Mouse (Mus musculus): ENCODE measurements at regions not wholly inside any gene's neighbourhood (a gene's known extent, or its start where the extent isn't known, plus 50 kb on each side); places are given as distances from the start of the nearest gene placed in this dataset.

GRCm38 (mm10) chr2:128298996-128299395, 173.2 kb downstream of the Bcl2l11 start:
- no peak for DNase-seq (ENCODE audit: extremely low read depth, insufficient read length, low spot score)

DNA sequence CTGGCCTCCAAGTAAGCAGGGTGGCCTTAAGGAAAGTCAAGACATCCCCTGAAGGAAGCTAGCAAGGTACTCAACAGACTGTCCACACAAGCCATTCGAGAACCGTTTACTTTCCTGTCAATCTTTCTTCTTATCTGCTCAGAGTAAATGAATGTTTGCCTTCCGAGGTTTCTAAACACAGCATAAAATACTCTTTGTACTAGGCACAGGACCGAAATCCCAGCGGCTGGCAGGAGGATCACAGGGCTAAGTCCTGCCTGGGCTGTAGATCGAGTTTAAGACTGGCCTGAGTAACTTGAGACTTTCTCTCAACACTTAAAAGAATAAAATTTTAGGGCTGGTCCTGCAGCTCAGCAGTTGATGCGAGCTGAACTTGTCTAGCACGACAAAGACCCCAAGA, 175.9 kb downstream of the Bcl2l11 start:
- no peak for DNase-seq (ENCODE audit: extremely low read depth, insufficient read length, low spot score)

GRCm38 (mm10) chr2:128304063-128304712, 178.3 kb downstream of the Bcl2l11 start:
- DNase-seq (ENCODE audit: extremely low read depth, insufficient read length, low spot score) = no peak

DNA sequence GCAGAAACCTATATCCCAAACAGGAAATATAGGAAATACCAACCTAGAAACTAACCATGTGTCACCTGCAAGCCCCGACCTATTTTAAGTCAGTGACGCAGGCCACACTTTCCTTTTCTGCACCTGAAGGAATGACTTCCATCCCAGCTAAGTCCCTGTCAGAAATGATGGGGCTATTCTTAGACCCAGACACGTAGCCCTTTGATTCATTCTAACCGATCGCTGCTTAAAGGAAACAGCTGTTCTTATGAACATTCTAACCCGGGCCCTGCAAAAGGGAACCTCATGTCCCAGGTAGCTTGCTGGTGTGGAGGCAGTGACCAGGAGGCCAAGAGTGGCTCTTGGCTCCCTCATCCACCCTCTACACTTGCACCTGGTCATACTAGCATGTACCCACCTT, 180.9 kb downstream of the Bcl2l11 start:
- no peak for DNase-seq (ENCODE audit: extremely low read depth, insufficient read length, low spot score)

DNA sequence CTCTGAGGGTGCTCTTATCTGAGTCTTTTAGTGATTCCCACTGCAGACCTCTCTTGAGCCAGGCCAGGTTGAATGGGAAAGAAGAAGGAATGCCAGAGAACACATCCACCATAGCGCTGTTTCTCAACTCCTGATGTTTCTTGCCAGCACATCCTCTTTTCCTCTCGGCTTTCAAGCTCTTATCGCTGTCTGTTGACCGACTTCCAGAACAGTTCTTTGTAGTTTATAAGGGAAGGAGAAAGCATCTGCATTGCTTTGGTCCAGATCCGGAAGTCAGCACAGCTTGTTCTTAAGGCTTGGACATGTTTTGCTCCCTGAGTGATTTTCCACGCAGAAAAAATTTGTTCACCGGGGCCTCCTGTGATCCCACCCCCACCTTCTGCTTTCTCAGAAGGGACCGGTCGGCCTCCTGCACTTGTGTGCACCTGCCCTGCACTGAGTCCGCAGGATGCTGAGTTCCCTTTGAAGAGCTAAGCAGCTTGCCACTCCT, 183.7 kb downstream of the Bcl2l11 start:
- peak; percentile 46 for DNase-seq (ENCODE audit: extremely low read depth, insufficient read length, low spot score)

DNA sequence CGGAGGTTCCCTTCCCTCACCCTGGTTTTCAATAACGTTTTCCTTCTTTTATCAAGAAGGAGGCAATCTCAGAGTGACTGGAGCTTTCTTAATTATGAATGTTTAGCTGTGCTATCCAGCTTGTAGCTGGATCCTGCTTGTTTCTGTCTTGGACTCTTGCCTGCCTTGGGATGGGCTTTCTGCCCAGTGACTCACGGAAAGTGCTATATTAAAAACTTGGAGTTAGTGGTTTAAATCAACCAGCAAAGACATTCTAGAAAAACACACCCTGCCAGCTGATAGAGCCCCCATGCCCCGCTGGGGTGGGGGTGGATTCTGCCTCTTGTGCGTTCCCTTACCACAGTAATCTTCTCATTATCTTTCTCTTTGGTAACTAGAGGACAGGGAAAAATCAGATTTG, 184.2 kb downstream of the Bcl2l11 start:
- DNase-seq (ENCODE audit: extremely low read depth, insufficient read length, low spot score) = peak; percentile 57

- peak; percentile 78 for DNase-seq (ENCODE audit: extremely low read depth, insufficient read length, low spot score)
These were observed 186.3 kb downstream of the Bcl2l11 start for GRCm38 (mm10) chr2:128312084-128312594.

GRCm38 (mm10) chr2:128312659-128313581, 187.1 kb downstream of the Bcl2l11 start:
- DNase-seq (ENCODE audit: extremely low read depth, insufficient read length, low spot score) = peak; percentile 47

- no peak for DNase-seq (ENCODE audit: extremely low read depth, insufficient read length, low spot score)
These were observed 187.7 kb downstream of the Bcl2l11 start for GRCm38 (mm10) chr2:128313582-128313918.

DNA sequence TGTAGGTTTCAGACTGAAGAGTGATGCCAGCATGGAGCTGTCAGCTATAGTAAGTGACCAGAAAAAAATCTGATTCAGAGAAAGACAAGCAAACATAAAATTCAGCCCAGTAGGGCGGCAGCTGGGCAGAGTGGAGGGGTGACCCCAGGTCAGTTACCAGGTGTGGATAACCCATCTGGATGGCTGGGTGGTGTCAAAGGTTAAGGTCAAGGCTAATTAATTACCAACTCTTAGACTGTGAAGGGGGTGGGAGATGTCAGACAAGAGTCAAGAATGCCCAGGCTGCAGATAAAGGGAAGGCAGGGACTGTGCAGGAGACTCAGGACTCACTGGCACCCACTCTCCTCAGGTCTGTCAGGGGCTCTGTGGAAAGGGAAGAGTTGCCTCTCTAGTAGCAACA, 188.1 kb downstream of the Bcl2l11 start:
- no peak for DNase-seq (ENCODE audit: extremely low read depth, insufficient read length, low spot score)

GRCm38 (mm10) chr2:128316516-128316915, 190.7 kb downstream of the Bcl2l11 start:
- no peak for DNase-seq (ENCODE audit: extremely low read depth, insufficient read length, low spot score)

DNA sequence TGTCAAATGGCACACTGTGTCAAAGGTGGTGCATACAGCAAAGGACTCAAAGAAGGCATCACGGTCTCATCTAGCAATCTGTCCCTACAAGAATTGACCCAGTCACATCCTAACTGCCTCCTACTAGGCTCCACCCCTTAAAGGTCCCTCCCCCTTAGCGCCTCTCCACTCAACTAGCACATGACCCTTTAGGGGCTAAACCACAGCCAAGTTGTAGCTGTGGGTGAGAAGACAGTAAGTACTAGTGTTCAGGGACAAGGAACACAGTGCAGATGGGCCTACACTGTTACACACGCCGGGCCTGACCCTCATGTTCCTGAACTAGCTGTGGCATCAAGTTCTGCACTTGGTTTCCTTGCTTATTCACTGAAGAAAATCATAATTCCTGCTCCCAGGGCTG, 192.4 kb downstream of the Bcl2l11 start:
- DNase-seq (ENCODE audit: extremely low read depth, insufficient read length, low spot score) = no peak

- DNase-seq (ENCODE audit: extremely low read depth, insufficient read length, low spot score) = peak; percentile 60
These were observed 193.1 kb downstream of the Bcl2l11 start for GRCm38 (mm10) chr2:128318956-128319355.

DNA sequence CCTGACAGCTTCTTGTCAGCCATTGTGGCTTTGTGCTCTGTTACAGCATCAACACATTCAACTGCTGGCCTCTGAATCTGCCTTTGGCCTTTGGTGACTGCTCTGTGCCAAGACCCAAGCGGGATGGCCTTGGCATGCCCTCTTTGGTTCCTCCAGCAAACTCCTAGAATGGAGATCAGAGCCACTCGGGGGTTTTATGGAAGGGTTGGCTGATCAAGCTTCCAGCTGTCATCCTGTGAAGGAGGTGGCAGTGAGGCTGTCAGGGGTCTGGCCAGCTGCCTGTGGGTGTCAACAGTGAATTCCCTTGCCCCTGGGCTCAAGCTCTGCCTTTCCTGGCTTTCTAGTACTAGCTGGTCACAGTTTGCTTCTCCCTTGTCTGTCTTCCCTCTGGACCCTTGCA, 195.6 kb downstream of the Bcl2l11 start:
- no peak for DNase-seq (ENCODE audit: extremely low read depth, insufficient read length, low spot score)

GRCm38 (mm10) chr2:128324256-128325096, 198.6 kb downstream of the Bcl2l11 start:
- peak; percentile 83 for DNase-seq (ENCODE audit: extremely low read depth, insufficient read length, low spot score)

DNA sequence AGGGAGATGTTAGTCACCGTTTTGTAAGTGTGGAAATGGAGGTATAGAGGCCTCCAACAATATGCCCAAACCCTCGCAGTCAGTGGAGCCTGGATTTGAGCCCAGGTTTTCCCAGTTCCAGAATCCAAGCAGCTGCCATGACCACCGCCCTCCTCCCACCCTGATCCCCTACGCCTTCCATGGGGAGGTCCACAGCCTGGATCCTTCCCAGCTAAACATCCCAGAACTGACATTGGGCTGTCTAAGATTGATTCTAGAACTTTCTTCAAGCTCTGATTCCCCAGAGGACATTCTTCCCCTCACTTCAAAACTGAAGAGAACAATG, 199.2 kb downstream of the Bcl2l11 start:
- DNase-seq (ENCODE audit: extremely low read depth, insufficient read length, low spot score) = no peak

GRCm38 (mm10) chr2:128325456-128325855, 199.6 kb downstream of the Bcl2l11 start:
- no peak for DNase-seq (ENCODE audit: extremely low read depth, insufficient read length, low spot score)

- no peak for DNase-seq (ENCODE audit: extremely low read depth, insufficient read length, low spot score)
These were observed 205.0 kb downstream of the Bcl2l11 start for GRCm38 (mm10) chr2:128330833-128331232.

DNA sequence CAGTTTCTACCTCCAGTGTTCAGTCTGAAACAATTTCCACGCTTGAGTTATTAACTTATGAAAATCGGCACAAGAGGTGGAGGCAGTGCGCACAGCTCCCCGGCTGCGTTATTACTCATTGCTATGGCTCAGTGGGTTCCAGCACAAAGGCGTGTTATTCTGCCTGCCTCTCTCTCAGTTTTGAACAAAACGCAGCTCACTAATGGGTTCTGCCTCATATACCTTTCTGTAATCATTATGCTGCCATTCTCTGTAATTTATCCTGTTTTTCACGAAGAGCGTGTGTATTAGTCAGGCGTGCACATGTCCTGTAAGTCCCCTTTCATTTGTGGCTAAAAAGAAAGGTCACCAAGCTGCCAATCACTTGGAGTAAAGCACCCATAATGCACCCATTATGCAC, 205.4 kb downstream of the Bcl2l11 start:
- DNase-seq (ENCODE audit: extremely low read depth, insufficient read length, low spot score) = no peak

GRCm38 (mm10) chr2:128331681-128332080, 205.8 kb downstream of the Bcl2l11 start:
- DNase-seq (ENCODE audit: extremely low read depth, insufficient read length, low spot score) = no peak
